Comparison of ENCODE assay signal across 18 mouse cellular contexts in the genomic region with DNA sequence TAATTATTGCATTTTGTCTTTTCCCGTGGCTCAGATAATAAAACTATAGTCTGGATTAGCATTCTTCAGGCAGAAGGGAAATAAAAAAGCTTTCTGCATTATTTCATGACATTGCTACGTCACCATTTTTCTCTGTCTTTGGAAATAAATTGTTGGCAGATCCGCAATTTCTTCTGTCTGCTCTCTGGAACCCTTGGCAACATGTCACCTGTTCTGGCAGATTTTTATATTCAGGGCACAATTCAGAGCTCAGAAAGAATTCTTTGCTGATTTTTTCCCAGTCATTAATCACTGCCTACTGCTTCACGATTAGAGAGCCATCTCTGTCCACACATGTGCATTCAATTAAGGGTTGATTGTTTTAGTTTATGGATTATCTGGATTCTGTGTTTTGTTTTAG.
DNase-seq lines count a peak whose midpoint lies in the region; ATAC-seq and TF ChIP-seq lines count a peak whose summit lies in the region.
"Had no signal": no experiment of that assay in that cellular context is flagged by ENCODE, and none has a peak within 500 bp of the region (broad histone marks: within the 10 kb centered on the region; RNA-seq: fewer than 3 reads in every experiment).

No protein-coding gene starts in this region.

- no peaks in the 10 kb centered on the region; the same call in 1 of the 2 replicates for H3K4me1 ChIP-seq in forebrain, embryonic 16.5 days (replicated peaks; ENCODE audit: control insufficient read depth, insufficient read depth, low read length)
- H3K4me1 ChIP-seq in forebrain, embryonic 10.5 days = no peaks in the 10 kb centered on the region
- H3K4me1 ChIP-seq in embryonic facial prominence, embryonic 14.5 days (ENCODE audit: control insufficient read depth, insufficient read depth, low read length) = no peaks in the 10 kb centered on the region
- no peaks in the 10 kb centered on the region for H3K4me1 ChIP-seq in liver, embryonic 12.5 days
- H3K4me1 ChIP-seq: embryonic facial prominence, embryonic 15.5 days; heart, embryonic 13.5 days; intestine, embryonic 15.5 days; megakaryocyte, embryonic 14.5 days had no signal

- 17% methylated on average over 4 of the region's 4 CpGs for WGBS in forebrain, embryonic 16.5 days
- WGBS in forebrain, embryonic 10.5 days = 73% methylated on average over 4 of the region's 4 CpGs
- WGBS in embryonic facial prominence, embryonic 14.5 days = 47% methylated on average over 4 of the region's 4 CpGs
- 56% methylated on average over 4 of the region's 4 CpGs for WGBS in liver, embryonic 12.5 days (ENCODE audit: insufficient replicate concordance)

- no peak for DNase-seq in forebrain, embryonic 10.5 days (ENCODE audit: extremely low spot score, low spot score)
- DNase-seq in brain, embryonic 14.5 days (ENCODE audit: low read depth) = peak; percentile 57
- DNase-seq in cerebellum, adult 11-12 months = peak; percentile 8
- DNase-seq in embryonic facial prominence, embryonic 14.5 days (ENCODE audit: low spot score) = peak; percentile 2
- no peak for DNase-seq in spleen, postnatal 14 days (ENCODE audit: low spot score in 2 of 2)
- DNase-seq: adrenal gland, adult 8-10 months; kidney, postnatal 36 days; lung, adult 2 months; retina, postnatal 1 day; thymus, adult 2 months had no signal

- no peak overlapping the region for H3K27ac ChIP-seq in forebrain, embryonic 16.5 days (ENCODE audit: low read length)
- H3K27ac ChIP-seq in forebrain, embryonic 10.5 days = no peak overlapping the region
- H3K27ac ChIP-seq in embryonic facial prominence, embryonic 14.5 days (replicated peaks; ENCODE audit: low read depth, low read length) = no peak overlapping the region
- no peak overlapping the region for H3K27ac ChIP-seq in liver, embryonic 12.5 days
- H3K27ac ChIP-seq: embryonic facial prominence, embryonic 15.5 days; heart, embryonic 13.5 days; hindbrain, embryonic 14.5 days; intestine, embryonic 15.5 days had no signal

- TF ChIP-seq CTCF in brain, embryonic 14.5 days (IDR thresholded peaks at IDR 0.05; ENCODE audit: borderline replicate concordance, extremely low read depth, insufficient read depth, insufficient read length) = no peak

- ATAC-seq in forebrain, embryonic 16.5 days = 0 out of 2 replicates have a peak, but pooled peaks have one; percentile 43
- ATAC-seq in embryonic facial prominence, embryonic 14.5 days (ENCODE audit: low read depth) = no peak
- no peak for ATAC-seq in liver, embryonic 12.5 days
- ATAC-seq: intestine, embryonic 15.5 days had no signal

- H3K9me3 ChIP-seq in forebrain, embryonic 16.5 days (ENCODE audit: control insufficient read depth, low read length) = no peaks in the 10 kb centered on the region
- H3K9me3 ChIP-seq in forebrain, embryonic 10.5 days = no peaks in the 10 kb centered on the region
- H3K9me3 ChIP-seq in embryonic facial prominence, embryonic 14.5 days (ENCODE audit: control insufficient read depth, low read length) = no peaks in the 10 kb centered on the region
- H3K9me3 ChIP-seq in liver, embryonic 12.5 days (replicated peaks) = no peaks in the 10 kb centered on the region
- H3K9me3 ChIP-seq: embryonic facial prominence, embryonic 15.5 days; heart, embryonic 13.5 days; intestine, embryonic 15.5 days; megakaryocyte, embryonic 14.5 days had no signal

- H3K9ac ChIP-seq in forebrain, embryonic 16.5 days (replicated peaks; ENCODE audit: low read depth, low read length) = no peak overlapping the region
- no peak overlapping the region for H3K9ac ChIP-seq in embryonic facial prominence, embryonic 14.5 days (ENCODE audit: low read depth, low read length)
- no peak overlapping the region for H3K9ac ChIP-seq in liver, embryonic 12.5 days
- H3K9ac ChIP-seq: embryonic facial prominence, embryonic 15.5 days; heart, embryonic 13.5 days; hindbrain, embryonic 14.5 days; intestine, embryonic 15.5 days had no signal

- no peaks in the 10 kb centered on the region for H3K36me3 ChIP-seq in forebrain, embryonic 16.5 days (ENCODE audit: control insufficient read depth, insufficient read depth)
- no peaks in the 10 kb centered on the region for H3K36me3 ChIP-seq in forebrain, embryonic 10.5 days (replicated peaks)
- H3K36me3 ChIP-seq in embryonic facial prominence, embryonic 14.5 days (ENCODE audit: control insufficient read depth, insufficient read depth, low read length) = no peaks in the 10 kb centered on the region
- H3K36me3 ChIP-seq in liver, embryonic 12.5 days = no peaks in the 10 kb centered on the region
- H3K36me3 ChIP-seq: embryonic facial prominence, embryonic 15.5 days; heart, embryonic 13.5 days; intestine, embryonic 15.5 days had no signal

- no peak overlapping the region for H3K4me3 ChIP-seq in forebrain, embryonic 16.5 days (replicated peaks; ENCODE audit: low read length)
- H3K4me3 ChIP-seq in forebrain, embryonic 10.5 days = no peak overlapping the region
- no peak overlapping the region for H3K4me3 ChIP-seq in embryonic facial prominence, embryonic 14.5 days (ENCODE audit: low read depth, low read length)
- H3K4me3 ChIP-seq in liver, embryonic 12.5 days = no peak overlapping the region
- H3K4me3 ChIP-seq: embryonic facial prominence, embryonic 15.5 days; heart, embryonic 13.5 days; intestine, embryonic 15.5 days; megakaryocyte, embryonic 14.5 days had no signal

- H3K4me2 ChIP-seq in forebrain, embryonic 16.5 days (ENCODE audit: low read length) = no peak overlapping the region
- H3K4me2 ChIP-seq in embryonic facial prominence, embryonic 14.5 days (ENCODE audit: low read depth, low read length) = no peak overlapping the region
- no peak overlapping the region for H3K4me2 ChIP-seq in liver, embryonic 12.5 days
- H3K4me2 ChIP-seq: embryonic facial prominence, embryonic 15.5 days; heart, embryonic 13.5 days; hindbrain, embryonic 14.5 days; intestine, embryonic 15.5 days; liver, embryonic 11.5 days had no signal

- H3K27me3 ChIP-seq in forebrain, embryonic 16.5 days (replicated peaks; ENCODE audit: control insufficient read depth, insufficient read depth, low read length) = no peaks in the 10 kb centered on the region
- H3K27me3 ChIP-seq in forebrain, embryonic 10.5 days (ENCODE audit: poor library complexity, severe bottlenecking) = no peaks in the 10 kb centered on the region
- no peaks in the 10 kb centered on the region for H3K27me3 ChIP-seq in embryonic facial prominence, embryonic 14.5 days (replicated peaks; ENCODE audit: control insufficient read depth, insufficient read depth, low read length)
- H3K27me3 ChIP-seq in liver, embryonic 12.5 days (replicated peaks) = no peaks in the 10 kb centered on the region
- H3K27me3 ChIP-seq: embryonic facial prominence, embryonic 15.5 days; heart, embryonic 13.5 days; intestine, embryonic 15.5 days; megakaryocyte, embryonic 14.5 days had no signal

- no peak for TF ChIP-seq POLR2A in brain, embryonic 14.5 days (IDR thresholded peaks at IDR 0.05; ENCODE audit: borderline replicate concordance, extremely low read depth, insufficient read depth, insufficient read length, poor library complexity, severe bottlenecking)

Comparison
In these comparisons a context has a peak if more than half of its experiments do, and no peak if none do; other contexts are left out.
1. DNase-seq: peak in brain, embryonic 14.5 days (single experiment), cerebellum, adult 11-12 months (single experiment) and embryonic facial prominence, embryonic 14.5 days (single experiment); none in forebrain, embryonic 10.5 days (single experiment) and spleen, postnatal 14 days (0 of 2).